ENCODE assay signal across 16 mouse cellular contexts in genomic region chr2:7242139-7242538, GRCm38 (mm10).
A peak's percentile ranks its signal among the peaks of the same experiment; 100 is the strongest.
DNase-seq lines count a peak whose midpoint lies in the region; ATAC-seq lines count a peak whose summit lies in the region.
"Had no signal": no experiment of that assay in that cellular context is flagged by ENCODE, and none has a peak within 500 bp of the region (broad histone marks: within the 10 kb centered on the region; RNA-seq: fewer than 3 reads in every experiment).

No protein-coding gene starts in this region.

- ATAC-seq in heart, embryonic 15.5 days (replicated peaks; ENCODE audit: insufficient number of reproducible peaks, insufficient read depth, low FRiP score, low read depth) = 0 out of 2 replicates have a peak, but pooled peaks have one; percentile 27
- ATAC-seq in megakaryocyte progenitor cell, adult 5-6 weeks (replicated peaks; ENCODE audit: poor library complexity) = 0 out of 2 replicates have a peak, but pooled peaks have one; percentile 26
- ATAC-seq: midbrain, embryonic 16.5 days had no signal

- H3K4me3 ChIP-seq in heart, embryonic 15.5 days = no peak overlapping the region
- H3K4me3 ChIP-seq: erythroblast, embryonic 14.5 days; hindbrain, embryonic 10.5 days; megakaryocyte, embryonic 14.5 days had no signal

- H3K9me3 ChIP-seq in heart, embryonic 15.5 days (replicated peaks) = no peaks in the 10 kb centered on the region
- H3K9me3 ChIP-seq: hindbrain, embryonic 10.5 days had no signal

- H3K4me2 ChIP-seq in heart, embryonic 15.5 days = no peak overlapping the region

- intact Hi-C loops in heart, postnatal 10 days (cut with DNase I) = no loop called here

- H3K27ac ChIP-seq in heart, embryonic 15.5 days = no peak overlapping the region
- H3K27ac ChIP-seq: hindbrain, embryonic 10.5 days had no signal

- no peak overlapping the region for H3K9ac ChIP-seq in heart, embryonic 15.5 days

- H3K27me3 ChIP-seq in heart, embryonic 15.5 days = no peaks in the 10 kb centered on the region
- H3K27me3 ChIP-seq: megakaryocyte, embryonic 14.5 days had no signal

- peaks cover 6% of the 10 kb centered on the region; the same call in 1 of the 2 replicates for H3K4me1 ChIP-seq in heart, embryonic 15.5 days (replicated peaks)
- H3K4me1 ChIP-seq: megakaryocyte, embryonic 14.5 days had no signal

- WGBS in heart, embryonic 15.5 days = 48% methylated on average over 1 of the region's 1 CpGs

- H3K36me3 ChIP-seq in heart, embryonic 15.5 days = no peaks in the 10 kb centered on the region
- H3K36me3 ChIP-seq: hindbrain, embryonic 10.5 days had no signal

- DNase-seq in gastrocnemius, adult 18-20 months (ENCODE audit: low spot score) = peak; percentile 59
- no peak for DNase-seq in gastrocnemius, postnatal 10 days
- DNase-seq in heart, postnatal 10 days = no peak
- DNase-seq in CD4-positive helper T cell, adult 2 months (ENCODE audit: low read depth, low spot score) = peak; percentile 6
- DNase-seq in B cell, adult 2 months = no peak
- DNase-seq: adrenal gland, postnatal 14 days; cerebellum, adult 18-20 months; kidney, adult 18-20 months; kidney, postnatal 10 days; right cerebral cortex, postnatal 4 days had no signal

Comparison
In these comparisons a context has a peak if more than half of its experiments do, and no peak if none do; other contexts are left out.
1. DNase-seq: peak in gastrocnemius, adult 18-20 months (single experiment) and CD4-positive helper T cell, adult 2 months (single experiment); none in gastrocnemius, postnatal 10 days (single experiment), heart, postnatal 10 days (0 of 2) and B cell, adult 2 months (0 of 2).